Mouse (Mus musculus) telencephalon, adult 2 months (tissue): ENCODE measurements at regions not wholly inside any gene's neighbourhood (a gene's known extent, or its start where the extent isn't known, plus 50 kb on each side); places are given as distances from the start of the nearest gene placed in this dataset.

ENCODE experiments used
- DNase-seq: peaks from one replicate; pipeline ENCODE4 v3.0.0-alpha.2; 2011; ENCODE audit warnings: low read depth, low spot score

GRCm38 (mm10) chr4:99348674-99349073 is 53.0 kb downstream of the Gm12689 start:
- DNase-seq, result no peak

GRCm38 (mm10) chr4:99353122-99353774 is 57.5 kb downstream of the Gm12689 start:
- no peak for DNase-seq

- no peak for DNase-seq
These were observed 58.5 kb downstream of the Gm12689 start for GRCm38 (mm10) chr4:99354241-99354640.

GRCm38 (mm10) chr4:99354835-99355234 is 59.1 kb downstream of the Gm12689 start:
- DNase-seq, result peak; percentile 47

- no peak for DNase-seq
These were observed 72.3 kb downstream of the Gm12689 start for GRCm38 (mm10) chr4:99368036-99368435.

GRCm38 (mm10) chr4:99371162-99371561 is 75.5 kb downstream of the Gm12689 start:
- no peak for DNase-seq

- no peak for DNase-seq
These were observed 80.5 kb downstream of the Gm12689 start for GRCm38 (mm10) chr4:99376171-99376570.

GRCm38 (mm10) chr4:99376911-99377310 is 81.2 kb downstream of the Gm12689 start:
- DNase-seq, result no peak

- DNase-seq, result no peak
These were observed 84.3 kb downstream of the Gm12689 start for GRCm38 (mm10) chr4:99379983-99380382.

- no peak for DNase-seq
These were observed 89.7 kb downstream of the Gm12689 start for GRCm38 (mm10) chr4:99385381-99385780.

GRCm38 (mm10) chr4:99389428-99389827 is 93.7 kb downstream of the Gm12689 start:
- DNase-seq, result no peak

- DNase-seq, result no peak
These were observed 97.3 kb downstream of the Gm12689 start for GRCm38 (mm10) chr4:99392986-99393385.

- DNase-seq, result no peak
These were observed 98.5 kb downstream of the Gm12689 start for GRCm38 (mm10) chr4:99394244-99394643.

GRCm38 (mm10) chr4:99407466-99407865 is 111.8 kb downstream of the Gm12689 start:
- no peak for DNase-seq

- no peak for DNase-seq
These were observed 127.7 kb downstream of the Gm12689 start for GRCm38 (mm10) chr4:99423449-99423848.

- no peak for DNase-seq
These were observed 149.5 kb downstream of the Gm12689 start for GRCm38 (mm10) chr4:99445077-99445754.

GRCm38 (mm10) chr4:99445755-99446128 is 150.0 kb downstream of the Gm12689 start:
- DNase-seq, result no peak

GRCm38 (mm10) chr4:99458984-99459383 is 163.3 kb downstream of the Gm12689 start:
- DNase-seq, result no peak

GRCm38 (mm10) chr4:99459436-99459835 is 163.7 kb downstream of the Gm12689 start:
- DNase-seq, result peak; percentile 32

GRCm38 (mm10) chr4:99465493-99465892 is 169.8 kb downstream of the Gm12689 start:
- DNase-seq, result no peak

GRCm38 (mm10) chr4:99475701-99476218 is 180.1 kb downstream of the Gm12689 start:
- no peak for DNase-seq

GRCm38 (mm10) chr4:99484271-99484670 is 171.8 kb upstream of the Foxd3 start:
- no peak for DNase-seq
